In genomic region chr7:80653077-80653476, GRCm38 (mm10) we compare ENCODE assay signal across 12 mouse cellular contexts. TPM values are rescaled to one million over a fixed set of nuclear protein-coding genes. Genes with fewer than 3 reads are reported as not detected.
A peak's percentile ranks its signal among the peaks of the same experiment; 100 is the strongest.
DNase-seq lines count a peak whose midpoint lies in the region; ATAC-seq and TF ChIP-seq lines count a peak whose summit lies in the region.
"Had no signal": no experiment of that assay in that cellular context is flagged by ENCODE, and none has a peak within 500 bp of the region (broad histone marks: within the 10 kb centered on the region; RNA-seq: fewer than 3 reads in every experiment).

No protein-coding gene starts in this region.

- peaks cover 53% of the 10 kb centered on the region for H3K4me1 ChIP-seq in heart, postnatal 0 days (ENCODE audit: control insufficient read depth, insufficient read depth)
- H3K4me1 ChIP-seq in heart, embryonic 10.5 days = peaks cover 56% of the 10 kb centered on the region
- peaks cover 63% of the 10 kb centered on the region for H3K4me1 ChIP-seq in bone marrow macrophage, adult 2 months (ENCODE audit: control insufficient read depth, insufficient read depth, low read length)
- peaks cover 28% of the 10 kb centered on the region for H3K4me1 ChIP-seq in limb, embryonic 14.5 days (ENCODE audit: control insufficient read depth, insufficient read depth, low read length)

- H3K27me3 ChIP-seq in heart, postnatal 0 days (ENCODE audit: control insufficient read depth, insufficient read depth, low read length) = no peaks in the 10 kb centered on the region
- H3K27me3 ChIP-seq in heart, embryonic 10.5 days (ENCODE audit: insufficient read depth, poor library complexity, severe bottlenecking) = no peaks in the 10 kb centered on the region
- no peaks in the 10 kb centered on the region for H3K27me3 ChIP-seq in limb, embryonic 14.5 days (ENCODE audit: control insufficient read depth, insufficient read depth, low read length)

- no peak for DNase-seq in heart, postnatal 0 days (ENCODE audit: low spot score)
- DNase-seq in heart, embryonic 10.5 days (ENCODE audit: low spot score) = no peak
- peak; percentile 54 for DNase-seq in Muller cell, postnatal 12 days (ENCODE audit: inconsistent ontology term)
- no peak for DNase-seq in limb, embryonic 14.5 days (ENCODE audit: low spot score)
- no peak for DNase-seq in cerebellum, postnatal 25 days
- DNase-seq: cerebellum, adult 18-20 months; gastrocnemius, postnatal 14 days had no signal

- H3K9me3 ChIP-seq in heart, postnatal 0 days (replicated peaks; ENCODE audit: control insufficient read depth, low read length) = no peaks in the 10 kb centered on the region
- no peaks in the 10 kb centered on the region for H3K9me3 ChIP-seq in heart, embryonic 10.5 days
- H3K9me3 ChIP-seq in limb, embryonic 14.5 days (ENCODE audit: control insufficient read depth, low read length) = no peaks in the 10 kb centered on the region
- H3K9me3 ChIP-seq: G1E had no signal

- H3K27ac ChIP-seq in heart, postnatal 0 days (ENCODE audit: low read depth) = peak overlapping the region; percentile 67
- H3K27ac ChIP-seq in heart, embryonic 10.5 days = no peak overlapping the region
- peak overlapping the region; percentile 85 for H3K27ac ChIP-seq in bone marrow macrophage, adult 2 months (ENCODE audit: insufficient read depth, low read depth, low read length)
- H3K27ac ChIP-seq in limb, embryonic 14.5 days (replicated peaks; ENCODE audit: low read depth, low read length) = 0 out of 2 replicates have a peak overlapping the region, but pooled peaks have one; percentile 26

- no peak for TF ChIP-seq CTCF in heart, postnatal 0 days (IDR thresholded peaks at IDR 0.05; ENCODE audit: low read depth)
- TF ChIP-seq CTCF in bone marrow macrophage, adult 2 months (IDR thresholded peaks at IDR 0.05; ENCODE audit: low read depth, low read length) = no peak

- no peak overlapping the region for H3K4me3 ChIP-seq in heart, postnatal 0 days (ENCODE audit: low read depth, low read length)
- no peak overlapping the region for H3K4me3 ChIP-seq in heart, embryonic 10.5 days
- H3K4me3 ChIP-seq in bone marrow macrophage, adult 2 months (ENCODE audit: insufficient read depth, low read length) = no peak overlapping the region
- no peak overlapping the region for H3K4me3 ChIP-seq in limb, embryonic 14.5 days (replicated peaks; ENCODE audit: low read length)
- H3K4me3 ChIP-seq: myocyte had no signal

- TF ChIP-seq EP300 in heart, postnatal 0 days (IDR thresholded peaks at IDR 0.05; ENCODE audit: low read depth) = no peak

- H3K9ac ChIP-seq in heart, postnatal 0 days (replicated peaks; ENCODE audit: low read depth, low read length) = no peak overlapping the region
- H3K9ac ChIP-seq in limb, embryonic 14.5 days (ENCODE audit: low read depth, low read length, severe bottlenecking) = no peak overlapping the region

- peaks cover 5% of the 10 kb centered on the region; the same call in 1 of the 2 replicates for H3K36me3 ChIP-seq in heart, postnatal 0 days (replicated peaks; ENCODE audit: control insufficient read depth, insufficient read depth, low read length)
- H3K36me3 ChIP-seq in heart, embryonic 10.5 days = no peaks in the 10 kb centered on the region
- no peaks in the 10 kb centered on the region for H3K36me3 ChIP-seq in limb, embryonic 14.5 days (ENCODE audit: control insufficient read depth, insufficient read depth, low read length)

- no peak for ATAC-seq in heart, postnatal 0 days (ENCODE audit: insufficient read depth, low read depth)
- no peak for ATAC-seq in limb, embryonic 14.5 days (ENCODE audit: low FRiP score, low read depth)
- ATAC-seq in granulocyte monocyte progenitor cell, adult 5-6 weeks (replicated peaks; ENCODE audit: poor library complexity, severe bottlenecking) = no peak
- no peak for ATAC-seq in megakaryocyte, adult 5-6 weeks (ENCODE audit: poor library complexity, severe bottlenecking)

- H3K4me2 ChIP-seq in heart, postnatal 0 days (ENCODE audit: low read depth, low read length) = no peak overlapping the region
- H3K4me2 ChIP-seq in limb, embryonic 14.5 days (replicated peaks; ENCODE audit: low read depth, low read length, severe bottlenecking) = no peak overlapping the region

- no peak for TF ChIP-seq POLR2A in bone marrow macrophage, adult 2 months (IDR thresholded peaks at IDR 0.05; ENCODE audit: borderline replicate concordance, low read depth, low read length)
- no peak for TF ChIP-seq POLR2A in limb, embryonic 14.5 days (IDR thresholded peaks at IDR 0.05; ENCODE audit: borderline replicate concordance, extremely low read depth, insufficient read depth, insufficient read length)

- WGBS in heart, postnatal 0 days = 55% methylated on average over 10 of the region's 10 CpGs
- 85% methylated on average over 10 of the region's 10 CpGs for WGBS in heart, embryonic 10.5 days
- 48% methylated on average over 10 of the region's 10 CpGs for WGBS in limb, embryonic 14.5 days

RNA-seq across cellular contexts. Expression of gene Crtc3, which starts 35.6 kb away (rescaled TPM):
- 9.4 and 24.9 TPM in 2 replicates for total RNA-seq in heart, postnatal 0 days (2014; rRNA removed; ENCODE audit: low replicate concordance)
- polyA plus RNA-seq in heart, postnatal 0 days (2015; fragmentation: Nextera tagmentation; extraction: Ambion mirVana) = 10.5 and 11.4 TPM in 2 replicates
- polyA plus RNA-seq in heart, embryonic 10.5 days (2016; fragmentation: Nextera tagmentation; extraction: Ambion mirVana) = 14.6 and 18.6 TPM in 2 replicates
- 14.6 and 16.7 TPM in 2 replicates for polyA plus RNA-seq in bone marrow macrophage, adult 2 months (2012; ENCODE audit: insufficient read depth, insufficient read length, missing spikeins)
- 18.6 and 24.4 TPM in 2 replicates for polyA plus RNA-seq in limb, embryonic 14.5 days (2012; rRNA removed)
- 26.4 and 29.9 TPM in 2 replicates for polyA plus RNA-seq in limb, embryonic 14.5 days (2014; fragmentation: Nextera tagmentation; extraction: Ambion mirVana)
- 21.7 and 33.0 TPM in 2 replicates for total RNA-seq in granulocyte monocyte progenitor cell, adult 5-6 weeks (2014; fragmentation: Nextera tagmentation)
- 6.2 and 6.8 TPM in 2 replicates for total RNA-seq in granulocyte monocyte progenitor cell, adult 5-6 weeks (2017)
- 21.3 and 26.9 TPM in 2 replicates for total RNA-seq in megakaryocyte, adult 5-6 weeks (2015)
- 12.5 and 13.0 TPM in 2 replicates for total RNA-seq in megakaryocyte, adult 5-6 weeks (2017)
